Mouse (Mus musculus): ENCODE measurements around the gene Wwp2. TPM values are rescaled to one million over a fixed set of nuclear protein-coding genes. Genes with fewer than 3 reads are reported as not detected.

Wwp2 gene
- polyA plus RNA-seq, 1 experiment from 2014 or later = 41.6 TPM

DNA sequence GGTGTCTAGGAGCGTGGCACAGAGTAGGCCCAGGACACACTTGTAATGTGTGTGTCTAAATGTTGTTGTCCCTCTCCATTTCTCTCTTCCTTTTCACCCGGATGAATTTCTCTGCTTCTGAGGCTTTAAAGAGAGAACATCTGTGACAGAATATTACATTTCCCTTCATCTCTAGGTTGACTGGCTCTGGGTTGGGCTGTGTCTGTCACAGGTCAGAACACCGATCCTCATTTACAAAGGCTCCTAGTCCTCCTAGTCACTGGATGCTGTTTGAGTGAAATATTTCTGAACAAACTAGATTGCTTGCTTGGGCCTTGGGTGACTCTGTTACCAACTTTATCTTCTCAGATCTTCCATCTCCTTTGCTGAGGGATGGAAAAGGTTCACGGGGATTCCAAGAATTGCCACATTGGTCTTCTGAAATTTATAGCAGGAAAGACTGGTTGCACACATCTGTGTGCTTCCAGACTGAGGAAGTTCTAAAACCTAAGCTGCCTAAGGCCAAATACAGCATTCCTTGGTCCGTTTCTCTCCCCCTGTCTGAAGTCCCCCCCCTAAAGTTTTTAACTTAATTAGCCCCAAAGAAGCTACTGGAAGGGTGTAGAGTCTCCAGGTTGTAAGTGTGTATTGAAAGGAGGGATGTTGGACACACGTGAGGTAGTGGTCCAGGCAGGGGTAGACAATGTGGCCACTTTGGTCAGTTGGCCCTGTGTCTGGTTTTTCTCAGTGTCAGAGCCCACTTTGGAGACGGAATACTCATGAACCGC is 85.8 kb downstream of the Wwp2 start:
- Histone ChIP-seq H3K4me3 (ENCODE audit: low read length) (no peak overlapping the region), H3K9ac (ENCODE audit: low read depth, low read length) (no peak overlapping the region), H3K9me3 (ENCODE audit: control insufficient read depth, low read length) (no peaks in the 10 kb centered on the region), H3K4me2 (ENCODE audit: low read depth, low read length) (no peak overlapping the region), H3K27ac (ENCODE audit: low read length) (no peak overlapping the region), H3K36me3 (ENCODE audit: control insufficient read depth, insufficient read depth, low read length) (0 out of 2 replicates have a peak, but pooled peaks cover 5% of the 10 kb centered on the region), H3K27me3 (replicated peaks; ENCODE audit: control insufficient read depth, insufficient read depth, low read length) (no peaks in the 10 kb centered on the region), H3K4me1 (ENCODE audit: control insufficient read depth, insufficient read depth, low read length) (no peaks in the 10 kb centered on the region)
- WGBS = 66% methylated on average over 8 of the region's 8 CpGs
- ATAC-seq = no peak

GRCm38 (mm10) chr8:107522555-107522833 is 86.3 kb downstream of the Wwp2 start:
- H3K36me3 ChIP-seq (ENCODE audit: control insufficient read depth, insufficient read depth, low read length) = 0 out of 2 replicates have a peak, but pooled peaks cover 5% of the 10 kb centered on the region

GRCm38 (mm10) chr8:107524535-107524934 is 88.4 kb downstream of the Wwp2 start:
- no peaks in the 10 kb centered on the region for H3K27me3 ChIP-seq (replicated peaks; ENCODE audit: control insufficient read depth, insufficient read depth, low read length)

More at GRCm38 (mm10) chr8:107522555-107522833, 86.3 kb downstream of the Wwp2 start:
- Histone ChIP-seq H3K4me2 (ENCODE audit: low read depth, low read length) (no peak overlapping the region), H3K4me1 (ENCODE audit: control insufficient read depth, insufficient read depth, low read length) (no peaks in the 10 kb centered on the region), H3K4me3 (ENCODE audit: low read length) (no peak overlapping the region), H3K27me3 (replicated peaks; ENCODE audit: control insufficient read depth, insufficient read depth, low read length) (no peaks in the 10 kb centered on the region), H3K27ac (ENCODE audit: low read length) (no peak overlapping the region), H3K9me3 (ENCODE audit: control insufficient read depth, low read length) (no peaks in the 10 kb centered on the region), H3K9ac (ENCODE audit: low read depth, low read length) (no peak overlapping the region)
- ATAC-seq = no peak
- WGBS = 54% methylated on average over 4 of the region's 4 CpGs

GRCm38 (mm10) chr8:107528786-107529185 is 92.6 kb downstream of the Wwp2 start:
- WGBS = 85% methylated on average over 6 of the region's 6 CpGs
- ATAC-seq = no peak
- no peaks in the 10 kb centered on the region for H3K4me1 ChIP-seq (ENCODE audit: control insufficient read depth, insufficient read depth, low read length)
- no peaks in the 10 kb centered on the region for H3K36me3 ChIP-seq (ENCODE audit: control insufficient read depth, insufficient read depth, low read length)
- no peak overlapping the region for H3K9ac ChIP-seq (ENCODE audit: low read depth, low read length)
- no peak overlapping the region for H3K27ac ChIP-seq (ENCODE audit: low read length)
- H3K4me2 ChIP-seq (ENCODE audit: low read depth, low read length) = no peak overlapping the region
- no peaks in the 10 kb centered on the region for H3K9me3 ChIP-seq (ENCODE audit: control insufficient read depth, low read length)
- H3K27me3 ChIP-seq (replicated peaks; ENCODE audit: control insufficient read depth, insufficient read depth, low read length) = no peaks in the 10 kb centered on the region
- no peak overlapping the region for H3K4me3 ChIP-seq (ENCODE audit: low read length)

More at GRCm38 (mm10) chr8:107524535-107524934, 88.4 kb downstream of the Wwp2 start:
- H3K27ac ChIP-seq (ENCODE audit: low read length) = no peak overlapping the region
- H3K4me3 ChIP-seq (ENCODE audit: low read length) = no peak overlapping the region
- no peak overlapping the region for H3K9ac ChIP-seq (ENCODE audit: low read depth, low read length)
- WGBS = 87% methylated on average over 4 of the region's 4 CpGs
- H3K9me3 ChIP-seq (ENCODE audit: control insufficient read depth, low read length) = no peaks in the 10 kb centered on the region
- H3K4me2 ChIP-seq (ENCODE audit: low read depth, low read length) = no peak overlapping the region
- no peaks in the 10 kb centered on the region for H3K36me3 ChIP-seq (ENCODE audit: control insufficient read depth, insufficient read depth, low read length)
- ATAC-seq = no peak
- H3K4me1 ChIP-seq (ENCODE audit: control insufficient read depth, insufficient read depth, low read length) = no peaks in the 10 kb centered on the region

GRCm38 (mm10) chr8:107537472-107537871 is 101.3 kb downstream of the Wwp2 start:
- Histone ChIP-seq H3K4me1 (ENCODE audit: control insufficient read depth, insufficient read depth, low read length) (no peaks in the 10 kb centered on the region), H3K4me2 (ENCODE audit: low read depth, low read length) (no peak overlapping the region), H3K36me3 (ENCODE audit: control insufficient read depth, insufficient read depth, low read length) (no peaks in the 10 kb centered on the region), H3K27me3 (replicated peaks; ENCODE audit: control insufficient read depth, insufficient read depth, low read length) (no peaks in the 10 kb centered on the region), H3K27ac (ENCODE audit: low read length) (no peak overlapping the region), H3K4me3 (ENCODE audit: low read length) (no peak overlapping the region), H3K9ac (ENCODE audit: low read depth, low read length) (no peak overlapping the region), H3K9me3 (ENCODE audit: control insufficient read depth, low read length) (no peaks in the 10 kb centered on the region)
- no peak for ATAC-seq
- WGBS = 78% methylated on average over 4 of the region's 4 CpGs

- no peak overlapping the region for H3K4me2 ChIP-seq (ENCODE audit: low read depth, low read length)
- no peak overlapping the region for H3K4me3 ChIP-seq (ENCODE audit: low read length)
- no peak for ATAC-seq
- no peaks in the 10 kb centered on the region; the same call in 1 of the 2 replicates for H3K4me1 ChIP-seq (ENCODE audit: control insufficient read depth, insufficient read depth, low read length)
- no peaks in the 10 kb centered on the region for H3K36me3 ChIP-seq (ENCODE audit: control insufficient read depth, insufficient read depth, low read length)
- H3K27me3 ChIP-seq (replicated peaks; ENCODE audit: control insufficient read depth, insufficient read depth, low read length) = no peaks in the 10 kb centered on the region
- 88% methylated on average over 12 of the region's 12 CpGs for WGBS
- no peak overlapping the region for H3K27ac ChIP-seq (ENCODE audit: low read length)
- H3K9ac ChIP-seq (ENCODE audit: low read depth, low read length) = no peak overlapping the region
- H3K9me3 ChIP-seq (ENCODE audit: control insufficient read depth, low read length) = no peaks in the 10 kb centered on the region
Observed at GRCm38 (mm10) chr8:107540623-107541022, 104.5 kb downstream of the Wwp2 start.

DNA sequence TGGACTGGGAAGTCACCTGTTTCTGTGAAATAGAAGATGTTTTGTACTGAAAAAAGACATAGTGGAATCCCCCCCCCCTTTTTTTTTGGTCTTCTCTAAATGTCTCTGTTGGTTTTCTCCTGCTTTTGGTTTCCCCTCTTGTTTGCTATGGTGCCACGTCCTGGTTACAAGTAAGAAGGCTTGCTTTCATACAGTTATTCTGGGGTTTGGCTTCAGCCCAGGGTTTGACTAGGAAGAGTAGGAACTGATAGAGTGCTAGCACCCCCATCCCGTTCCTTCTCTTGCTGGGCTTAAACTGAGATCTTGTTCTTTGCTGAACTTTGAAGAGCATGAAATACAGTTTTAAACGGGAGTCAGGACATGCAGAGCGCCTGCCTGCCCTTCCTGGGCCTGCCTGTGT is 105.2 kb downstream of the Wwp2 start:
- Histone ChIP-seq H3K9ac (ENCODE audit: low read depth, low read length) (no peak overlapping the region), H3K4me2 (ENCODE audit: low read depth, low read length) (no peak overlapping the region), H3K27me3 (replicated peaks; ENCODE audit: control insufficient read depth, insufficient read depth, low read length) (no peaks in the 10 kb centered on the region), H3K27ac (ENCODE audit: low read length) (no peak overlapping the region), H3K9me3 (ENCODE audit: control insufficient read depth, low read length) (no peaks in the 10 kb centered on the region), H3K4me1 (ENCODE audit: control insufficient read depth, insufficient read depth, low read length) (no peaks in the 10 kb centered on the region; the same call in 1 of the 2 replicates), H3K4me3 (ENCODE audit: low read length) (no peak overlapping the region), H3K36me3 (ENCODE audit: control insufficient read depth, insufficient read depth, low read length) (no peaks in the 10 kb centered on the region)
- WGBS = 85% methylated on average over 4 of the region's 4 CpGs
- ATAC-seq = no peak

DNA sequence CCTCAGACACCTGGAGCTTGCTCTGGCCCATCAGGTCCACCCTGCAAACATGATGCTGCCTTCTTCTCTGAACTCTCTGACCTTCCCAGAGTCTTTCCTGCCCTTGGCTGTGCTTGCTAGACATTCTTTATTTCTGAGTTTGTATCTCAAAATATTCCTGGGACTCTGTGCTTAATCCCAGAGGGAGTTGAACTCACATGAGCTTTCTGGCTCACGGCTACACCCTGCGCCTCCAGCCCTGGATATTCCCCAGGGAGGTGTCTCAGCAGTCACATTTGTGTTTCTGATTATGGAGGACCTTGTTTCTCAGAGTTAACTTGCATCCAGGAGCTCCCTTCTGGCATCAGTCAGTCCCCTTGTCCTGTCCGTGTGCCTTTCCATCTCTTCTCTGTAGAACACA is 106.0 kb downstream of the Wwp2 start:
- Histone ChIP-seq H3K27me3 (replicated peaks; ENCODE audit: control insufficient read depth, insufficient read depth, low read length) (no peaks in the 10 kb centered on the region), H3K4me1 (ENCODE audit: control insufficient read depth, insufficient read depth, low read length) (no peaks in the 10 kb centered on the region; the same call in 1 of the 2 replicates), H3K27ac (ENCODE audit: low read length) (no peak overlapping the region), H3K4me2 (ENCODE audit: low read depth, low read length) (no peak overlapping the region), H3K9ac (ENCODE audit: low read depth, low read length) (no peak overlapping the region), H3K4me3 (ENCODE audit: low read length) (no peak overlapping the region), H3K36me3 (ENCODE audit: control insufficient read depth, insufficient read depth, low read length) (no peaks in the 10 kb centered on the region), H3K9me3 (ENCODE audit: control insufficient read depth, low read length) (no peaks in the 10 kb centered on the region)
- 92% methylated on average over 3 of the region's 3 CpGs for WGBS
- no peak for ATAC-seq

DNA sequence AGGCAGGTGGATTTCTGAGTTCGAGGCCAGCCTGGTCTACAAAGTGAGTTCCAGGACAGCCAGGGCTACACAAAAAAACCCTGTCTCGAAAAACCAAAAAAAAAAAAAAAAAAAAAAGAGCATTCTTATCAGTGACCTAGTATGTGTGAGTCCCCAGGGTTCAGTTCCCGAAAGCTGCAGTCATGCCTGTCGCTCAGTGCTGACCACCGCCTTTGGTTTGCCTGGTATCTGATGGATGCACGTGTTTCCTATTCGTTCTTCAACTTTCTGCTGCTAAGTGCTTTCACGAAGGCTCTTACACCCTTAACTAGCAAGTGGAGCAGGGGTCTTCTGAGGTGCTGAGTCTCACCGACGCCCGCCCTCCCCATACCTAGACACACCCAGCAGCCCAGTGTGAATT is 107.5 kb downstream of the Wwp2 start:
- Histone ChIP-seq H3K4me3 (ENCODE audit: low read length) (no peak overlapping the region), H3K27ac (ENCODE audit: low read length) (no peak overlapping the region), H3K4me2 (ENCODE audit: low read depth, low read length) (no peak overlapping the region), H3K9me3 (ENCODE audit: control insufficient read depth, low read length) (no peaks in the 10 kb centered on the region), H3K27me3 (replicated peaks; ENCODE audit: control insufficient read depth, insufficient read depth, low read length) (no peaks in the 10 kb centered on the region), H3K4me1 (ENCODE audit: control insufficient read depth, insufficient read depth, low read length) (no peaks in the 10 kb centered on the region; the same call in 1 of the 2 replicates), H3K36me3 (ENCODE audit: control insufficient read depth, insufficient read depth, low read length) (peaks cover under 1% of the 10 kb centered on the region; the same call in 1 of the 2 replicates), H3K9ac (ENCODE audit: low read depth, low read length) (no peak overlapping the region)
- no peak for ATAC-seq
- 90% methylated on average over 10 of the region's 11 CpGs for WGBS

- Histone ChIP-seq H3K4me2 (ENCODE audit: low read depth, low read length) (no peak overlapping the region), H3K27me3 (replicated peaks; ENCODE audit: control insufficient read depth, insufficient read depth, low read length) (no peaks in the 10 kb centered on the region), H3K27ac (ENCODE audit: low read length) (no peak overlapping the region), H3K36me3 (ENCODE audit: control insufficient read depth, insufficient read depth, low read length) (peaks cover 2% of the 10 kb centered on the region; the same call in 1 of the 2 replicates), H3K4me3 (ENCODE audit: low read length) (no peak overlapping the region), H3K9me3 (ENCODE audit: control insufficient read depth, low read length) (no peaks in the 10 kb centered on the region), H3K9ac (ENCODE audit: low read depth, low read length) (no peak overlapping the region), H3K4me1 (ENCODE audit: control insufficient read depth, insufficient read depth, low read length) (no peaks in the 10 kb centered on the region; the same call in 1 of the 2 replicates)
- WGBS = 77% methylated on average over 8 of the region's 8 CpGs
- ATAC-seq = no peak
Observed at GRCm38 (mm10) chr8:107544211-107544610, 108.0 kb downstream of the Wwp2 start.

Measured in intestine, embryonic 16.5 days (tissue).